ENCODE assay signal across 7 mouse cellular contexts in genomic region chr7:17066412-17066811, GRCm38 (mm10). TPM values are rescaled to one million over a fixed set of nuclear protein-coding genes. Genes with fewer than 3 reads are reported as not detected.
A peak's percentile ranks its signal among the peaks of the same experiment; 100 is the strongest.
DNase-seq lines count a peak whose midpoint lies in the region; ATAC-seq and TF ChIP-seq lines count a peak whose summit lies in the region.

No protein-coding gene starts in this region.

- H3K4me2 ChIP-seq in liver, embryonic 15.5 days: no peak overlapping the region

- TF ChIP-seq POLR2A in cerebellum, adult 2 months (IDR thresholded peaks at IDR 0.05; ENCODE audit: borderline replicate concordance, insufficient read depth, low read length): no peak

- DNase-seq in B cell, adult 2 months: peak; percentile 87
- DNase-seq in ES-CJ7 (ENCODE audit: low read depth, low spot score): peak; percentile 72
- DNase-seq in cerebellum, adult 2 months: peak; percentile 77 to 91
- peak; percentile 87 for DNase-seq in gastrocnemius, adult 18-20 months (ENCODE audit: low spot score)
- DNase-seq in kidney, postnatal 25 days: peak; percentile 79 to 94
- DNase-seq in right cerebral cortex, postnatal 36 days (ENCODE audit: low spot score in 2 of 2): peak; percentile 75 to 84

- TF ChIP-seq CTCF in cerebellum, adult 2 months (IDR thresholded peaks at IDR 0.05; ENCODE audit: borderline replicate concordance, insufficient read depth, low read depth, low read length): peak; percentile 88

- no peaks in the 10 kb centered on the region for H3K27me3 ChIP-seq in cerebellum, adult 2 months (ENCODE audit: control insufficient read depth, insufficient read depth, low read length)
- H3K27me3 ChIP-seq in liver, embryonic 15.5 days: peaks cover 30% of the 10 kb centered on the region

- no peaks in the 10 kb centered on the region for H3K36me3 ChIP-seq in liver, embryonic 15.5 days (replicated peaks)

- no peaks in the 10 kb centered on the region for H3K9me3 ChIP-seq in liver, embryonic 15.5 days (replicated peaks)

- no peak overlapping the region for H3K9ac ChIP-seq in liver, embryonic 15.5 days

- no peaks in the 10 kb centered on the region for H3K4me1 ChIP-seq in cerebellum, adult 2 months (ENCODE audit: control insufficient read depth, insufficient read depth, low read length)
- H3K4me1 ChIP-seq in liver, embryonic 15.5 days (replicated peaks): peaks cover 36% of the 10 kb centered on the region

- H3K27ac ChIP-seq in cerebellum, adult 2 months (ENCODE audit: insufficient read depth, low read length): no peak overlapping the region
- H3K27ac ChIP-seq in liver, embryonic 15.5 days (replicated peaks): no peak overlapping the region

- 0% methylated on average over 2 of the region's 2 CpGs for WGBS in cerebellum, adult 2 months
- 5% methylated on average over 2 of the region's 2 CpGs for WGBS in liver, embryonic 15.5 days (ENCODE audit: insufficient replicate concordance)

- ATAC-seq in liver, embryonic 15.5 days (ENCODE audit: insufficient read depth): peak; percentile 20; the same call in 1 of the 2 replicates

- H3K4me3 ChIP-seq in cerebellum, adult 2 months (replicated peaks; ENCODE audit: insufficient read depth, low read depth, low read length): no peak overlapping the region
- H3K4me3 ChIP-seq in liver, embryonic 15.5 days (replicated peaks): no peak overlapping the region

RNA-seq across cellular contexts. Expression of gene Hif3a, which starts 4.2 kb away (rescaled TPM):
- 2.1 and 4.2 TPM in 2 replicates for polyA plus RNA-seq in cerebellum, adult 2 months (2012; rRNA removed)
- 1 to 10 TPM in 1 of 2 experiments, under 1 TPM in 1; 0.64 to 1.6 TPM for total RNA-seq in gastrocnemius, adult 18-20 months (2021)
- polyA plus RNA-seq in liver, embryonic 15.5 days (2015; fragmentation: Nextera tagmentation; extraction: Ambion mirVana): 31.4 and 37.5 TPM in 2 replicates

RNA-seq across cellular contexts. Expression of gene Psg16, which starts 7.4 kb away (rescaled TPM):
- polyA plus RNA-seq in cerebellum, adult 2 months (2012; rRNA removed): 20.8 and 22.0 TPM in 2 replicates
- under 1 TPM in 1 of 2 experiments, not detected in 1; 0.17 TPM for total RNA-seq in gastrocnemius, adult 18-20 months (2021)
- polyA plus RNA-seq in liver, embryonic 15.5 days (2015; fragmentation: Nextera tagmentation; extraction: Ambion mirVana): 0.13 and 0.24 TPM in 2 replicates

RNA-seq across cellular contexts. Expression of gene Ppp5c, which starts 38.7 kb away (rescaled TPM):
- 306 and 336 TPM in 2 replicates for polyA plus RNA-seq in cerebellum, adult 2 months (2012; rRNA removed)
- 10 to 100 TPM; 62.4 to 63.0 TPM for total RNA-seq in gastrocnemius, adult 18-20 months (2021)
- 43.2 and 45.3 TPM in 2 replicates for polyA plus RNA-seq in liver, embryonic 15.5 days (2015; fragmentation: Nextera tagmentation; extraction: Ambion mirVana)

Comparison
In these comparisons a context has a peak if more than half of its experiments do, and no peak if none do; other contexts are left out.
1. RNA of gene Psg16, which starts 7.4 kb away (polyA plus RNA-seq): 20.8 to 22.0 TPM in cerebellum, adult 2 months; 0.13 to 0.24 TPM in liver, embryonic 15.5 days; every median in the first group is over 10 times any median in the second.
2. Peak in every context shown above with its lines, with median percentiles within 50 percentile points of each other: DNase-seq.